Mouse (Mus musculus): ENCODE data around the gene Smoc2.

The Smoc2 gene

GRCm38 (mm10) chr17:14279177-14279965 lies at the start of gene Smoc2:
Gene Smoc2, plus strand, starts transcription at chr17:14279506.
- Histone ChIP-seq H3K27me3 (ENCODE audit: control insufficient read depth, insufficient read depth, low read length, poor library complexity, severe bottlenecking) (no peaks in the 10 kb centered on the region), H3K36me3 (ENCODE audit: control insufficient read depth, insufficient read depth, low read length, poor library complexity, severe bottlenecking) (no peaks in the 10 kb centered on the region)
- DNase-seq (ENCODE audit: low read depth, low spot score): no peak

GRCm38 (mm10) chr17:14230698-14231430 lies 48.4 kb upstream of the Smoc2 start:
- DNase-seq (ENCODE audit: low read depth, low spot score): no peak
- Histone ChIP-seq H3K36me3 (ENCODE audit: control insufficient read depth, insufficient read depth, low read length, poor library complexity, severe bottlenecking) (no peaks in the 10 kb centered on the region), H3K27me3 (ENCODE audit: control insufficient read depth, insufficient read depth, low read length, poor library complexity, severe bottlenecking) (no peaks in the 10 kb centered on the region)

- Histone ChIP-seq H3K27me3 (ENCODE audit: control insufficient read depth, insufficient read depth, low read length, poor library complexity, severe bottlenecking) (no peaks in the 10 kb centered on the region), H3K36me3 (ENCODE audit: control insufficient read depth, insufficient read depth, low read length, poor library complexity, severe bottlenecking) (no peaks in the 10 kb centered on the region)
- no peak for DNase-seq (ENCODE audit: low read depth, low spot score)
Measured at GRCm38 (mm10) chr17:14232629-14233028, 46.7 kb upstream of the Smoc2 start.

- Histone ChIP-seq H3K36me3 (ENCODE audit: control insufficient read depth, insufficient read depth, low read length, poor library complexity, severe bottlenecking) (no peaks in the 10 kb centered on the region), H3K27me3 (ENCODE audit: control insufficient read depth, insufficient read depth, low read length, poor library complexity, severe bottlenecking) (no peaks in the 10 kb centered on the region)
- no peak for DNase-seq (ENCODE audit: low read depth, low spot score)
Measured at GRCm38 (mm10) chr17:14233658-14234057, 45.6 kb upstream of the Smoc2 start.

GRCm38 (mm10) chr17:14234774-14235389 lies 44.4 kb upstream of the Smoc2 start:
- no peaks in the 10 kb centered on the region for H3K36me3 ChIP-seq (ENCODE audit: control insufficient read depth, insufficient read depth, low read length, poor library complexity, severe bottlenecking)
- no peaks in the 10 kb centered on the region for H3K27me3 ChIP-seq (ENCODE audit: control insufficient read depth, insufficient read depth, low read length, poor library complexity, severe bottlenecking)
- DNase-seq (ENCODE audit: low read depth, low spot score): no peak

- no peaks in the 10 kb centered on the region for H3K36me3 ChIP-seq (ENCODE audit: control insufficient read depth, insufficient read depth, low read length, poor library complexity, severe bottlenecking)
- DNase-seq (ENCODE audit: low read depth, low spot score): no peak
- H3K27me3 ChIP-seq (ENCODE audit: control insufficient read depth, insufficient read depth, low read length, poor library complexity, severe bottlenecking): no peaks in the 10 kb centered on the region
Measured at GRCm38 (mm10) chr17:14237134-14237533, 42.2 kb upstream of the Smoc2 start.

GRCm38 (mm10) chr17:14239960-14240359 lies 39.3 kb upstream of the Smoc2 start:
- DNase-seq (ENCODE audit: low read depth, low spot score): no peak
- no peaks in the 10 kb centered on the region for H3K36me3 ChIP-seq (ENCODE audit: control insufficient read depth, insufficient read depth, low read length, poor library complexity, severe bottlenecking)
- no peaks in the 10 kb centered on the region for H3K27me3 ChIP-seq (ENCODE audit: control insufficient read depth, insufficient read depth, low read length, poor library complexity, severe bottlenecking)

- Histone ChIP-seq H3K27me3 (ENCODE audit: control insufficient read depth, insufficient read depth, low read length, poor library complexity, severe bottlenecking) (no peaks in the 10 kb centered on the region), H3K36me3 (ENCODE audit: control insufficient read depth, insufficient read depth, low read length, poor library complexity, severe bottlenecking) (no peaks in the 10 kb centered on the region)
- DNase-seq (ENCODE audit: low read depth, low spot score): no peak
Measured at GRCm38 (mm10) chr17:14242634-14243033, 36.7 kb upstream of the Smoc2 start.

- no peaks in the 10 kb centered on the region for H3K36me3 ChIP-seq (ENCODE audit: control insufficient read depth, insufficient read depth, low read length, poor library complexity, severe bottlenecking)
- no peak for DNase-seq (ENCODE audit: low read depth, low spot score)
- no peaks in the 10 kb centered on the region for H3K27me3 ChIP-seq (ENCODE audit: control insufficient read depth, insufficient read depth, low read length, poor library complexity, severe bottlenecking)
Measured at GRCm38 (mm10) chr17:14244195-14244965, 34.9 kb upstream of the Smoc2 start.

- no peak for DNase-seq (ENCODE audit: low read depth, low spot score)
- Histone ChIP-seq H3K27me3 (ENCODE audit: control insufficient read depth, insufficient read depth, low read length, poor library complexity, severe bottlenecking) (no peaks in the 10 kb centered on the region), H3K36me3 (ENCODE audit: control insufficient read depth, insufficient read depth, low read length, poor library complexity, severe bottlenecking) (no peaks in the 10 kb centered on the region)
Measured at GRCm38 (mm10) chr17:14246266-14246665, 33.0 kb upstream of the Smoc2 start.

GRCm38 (mm10) chr17:14247931-14248330 lies 31.4 kb upstream of the Smoc2 start:
- Histone ChIP-seq H3K27me3 (ENCODE audit: control insufficient read depth, insufficient read depth, low read length, poor library complexity, severe bottlenecking) (no peaks in the 10 kb centered on the region), H3K36me3 (ENCODE audit: control insufficient read depth, insufficient read depth, low read length, poor library complexity, severe bottlenecking) (no peaks in the 10 kb centered on the region)
- DNase-seq (ENCODE audit: low read depth, low spot score): no peak

GRCm38 (mm10) chr17:14249595-14249994 lies 29.7 kb upstream of the Smoc2 start:
- DNase-seq (ENCODE audit: low read depth, low spot score): no peak
- H3K27me3 ChIP-seq (ENCODE audit: control insufficient read depth, insufficient read depth, low read length, poor library complexity, severe bottlenecking): no peaks in the 10 kb centered on the region
- no peaks in the 10 kb centered on the region for H3K36me3 ChIP-seq (ENCODE audit: control insufficient read depth, insufficient read depth, low read length, poor library complexity, severe bottlenecking)

- Histone ChIP-seq H3K36me3 (ENCODE audit: control insufficient read depth, insufficient read depth, low read length, poor library complexity, severe bottlenecking) (no peaks in the 10 kb centered on the region), H3K27me3 (ENCODE audit: control insufficient read depth, insufficient read depth, low read length, poor library complexity, severe bottlenecking) (no peaks in the 10 kb centered on the region)
- DNase-seq (ENCODE audit: low read depth, low spot score): no peak
Measured at GRCm38 (mm10) chr17:14250401-14250800, 28.9 kb upstream of the Smoc2 start.

- Histone ChIP-seq H3K27me3 (ENCODE audit: control insufficient read depth, insufficient read depth, low read length, poor library complexity, severe bottlenecking) (no peaks in the 10 kb centered on the region), H3K36me3 (ENCODE audit: control insufficient read depth, insufficient read depth, low read length, poor library complexity, severe bottlenecking) (no peaks in the 10 kb centered on the region)
- no peak for DNase-seq (ENCODE audit: low read depth, low spot score)
Measured at GRCm38 (mm10) chr17:14252456-14252855, 26.9 kb upstream of the Smoc2 start.
